Mouse (Mus musculus): ENCODE data around the gene Kcns1.

DNA sequence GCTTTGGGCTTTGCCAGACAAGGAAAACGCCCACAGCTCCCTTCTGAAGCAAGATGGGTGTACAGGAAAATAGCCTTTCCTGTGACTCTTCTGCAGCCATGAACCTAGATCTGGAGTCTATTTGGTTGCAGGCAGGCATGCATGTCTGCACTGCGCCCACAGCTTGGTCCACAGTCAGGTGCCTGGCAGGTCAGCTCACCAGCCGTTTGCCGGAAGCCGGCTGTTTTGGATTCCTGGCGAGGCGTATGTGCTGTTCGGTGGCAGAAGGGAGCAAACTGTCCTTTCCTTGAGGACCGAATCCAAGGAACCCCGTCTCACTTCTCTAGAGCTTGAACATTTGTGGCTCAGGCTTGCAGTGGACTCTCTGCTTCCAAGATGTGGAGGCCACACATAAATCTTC lies 16.9 kb downstream of the Kcns1 start:
- TF ChIP-seq CTCF (conservative IDR thresholded peaks at IDR 0.05; ENCODE audit: insufficient read depth, insufficient read length, low read depth, low read length) (no peak), POLR2A (IDR thresholded peaks at IDR 0.05; ENCODE audit: low read depth, low read length) (no peak)

Measured in kidney, adult 2 months (tissue).